Mouse (Mus musculus): ENCODE measurements around the gene Soga1. TPM values are rescaled to one million over a fixed set of nuclear protein-coding genes. Genes with fewer than 3 reads are reported as not detected.
A peak's percentile ranks its signal among the peaks of the same experiment; 100 is the strongest.

Gene Soga1
- polyA plus RNA-seq, 1 experiment from 2014 or later = 5.3 TPM

GRCm38 (mm10) chr2:157087536-157088317, 8.7 kb upstream of the Soga1 start:
- ATAC-seq (replicated peaks; ENCODE audit: low FRiP score) (0 out of 2 replicates have a peak, but pooled peaks have one; percentile 27), DNase-seq (ENCODE audit: low spot score) (no peak)

GRCm38 (mm10) chr2:157086796-157087195, 7.7 kb upstream of the Soga1 start, which contains the start of gene Tldc2:
TSS of gene Tldc2 (plus strand) at chr2:157087055.
- no peak within 1 kb of the TSS for H3K4me2 ChIP-seq
- WGBS = 86% methylated on average over 8 of the region's 8 CpGs
- ATAC-seq (replicated peaks; ENCODE audit: low FRiP score) (no peak), DNase-seq (ENCODE audit: low spot score) (no peak)
- no peak within 1 kb of the TSS for H3K27ac ChIP-seq (ENCODE audit: low read depth, low read length)
- H3K9me3 ChIP-seq (ENCODE audit: control insufficient read depth, low read length) = no peaks in the 10 kb centered on the region
- H3K9ac ChIP-seq (ENCODE audit: low read depth, low read length) = no peak within 1 kb of the TSS
- H3K4me3 ChIP-seq (ENCODE audit: low read depth, low read length) = no peak within 1 kb of the TSS
- 0 out of 2 replicates have a peak, but pooled peaks cover 3% of the 10 kb centered on the region for H3K27me3 ChIP-seq (replicated peaks; ENCODE audit: control insufficient read depth, insufficient read depth, low read length)
- H3K4me1 ChIP-seq (replicated peaks; ENCODE audit: control insufficient read depth, insufficient read depth, low read length) = peaks cover 3% of the 10 kb centered on the region; the same call in 1 of the 2 replicates
- no peaks in the 10 kb centered on the region for H3K36me3 ChIP-seq (ENCODE audit: control insufficient read depth, insufficient read depth, low read length)

More at GRCm38 (mm10) chr2:157087536-157088317, 8.7 kb upstream of the Soga1 start:
- H3K4me1 ChIP-seq (replicated peaks; ENCODE audit: control insufficient read depth, insufficient read depth, low read length) = peaks cover 3% of the 10 kb centered on the region; the same call in 1 of the 2 replicates
- no peak overlapping the region for H3K4me3 ChIP-seq (ENCODE audit: low read depth, low read length)
- H3K27ac ChIP-seq (ENCODE audit: low read depth, low read length) = no peak overlapping the region
- no peak overlapping the region for H3K4me2 ChIP-seq
- H3K9me3 ChIP-seq (ENCODE audit: control insufficient read depth, low read length) = no peaks in the 10 kb centered on the region
- no peaks in the 10 kb centered on the region; the same call in 1 of the 2 replicates for H3K27me3 ChIP-seq (replicated peaks; ENCODE audit: control insufficient read depth, insufficient read depth, low read length)
- WGBS = 78% methylated on average over 14 of the region's 14 CpGs
- no peaks in the 10 kb centered on the region for H3K36me3 ChIP-seq (ENCODE audit: control insufficient read depth, insufficient read depth, low read length)
- H3K9ac ChIP-seq (ENCODE audit: low read depth, low read length) = no peak overlapping the region

GRCm38 (mm10) chr2:157084831-157085585, 6.0 kb upstream of the Soga1 start:
- no peak overlapping the region for H3K27ac ChIP-seq (ENCODE audit: low read depth, low read length)
- 73% methylated on average over 7 of the region's 7 CpGs for WGBS
- H3K27me3 ChIP-seq (replicated peaks; ENCODE audit: control insufficient read depth, insufficient read depth, low read length) = peaks cover 18% of the 10 kb centered on the region
- DNase-seq (ENCODE audit: low spot score) = no peak
- H3K9me3 ChIP-seq (ENCODE audit: control insufficient read depth, low read length) = no peaks in the 10 kb centered on the region
- no peak for ATAC-seq (replicated peaks; ENCODE audit: low FRiP score)
- no peak overlapping the region for H3K4me2 ChIP-seq
- no peak overlapping the region for H3K4me3 ChIP-seq (ENCODE audit: low read depth, low read length)
- H3K4me1 ChIP-seq (replicated peaks; ENCODE audit: control insufficient read depth, insufficient read depth, low read length) = peaks cover 3% of the 10 kb centered on the region; the same call in 1 of the 2 replicates
- no peak overlapping the region for H3K9ac ChIP-seq (ENCODE audit: low read depth, low read length)
- H3K36me3 ChIP-seq (ENCODE audit: control insufficient read depth, insufficient read depth, low read length) = no peaks in the 10 kb centered on the region

- no peak overlapping the region for H3K4me3 ChIP-seq (ENCODE audit: low read depth, low read length)
- no peak overlapping the region for H3K4me2 ChIP-seq
- H3K9ac ChIP-seq (ENCODE audit: low read depth, low read length) = no peak overlapping the region
- H3K27ac ChIP-seq (ENCODE audit: low read depth, low read length) = no peak overlapping the region
- peaks cover 48% of the 10 kb centered on the region for H3K27me3 ChIP-seq (replicated peaks; ENCODE audit: control insufficient read depth, insufficient read depth, low read length)
- H3K36me3 ChIP-seq (ENCODE audit: control insufficient read depth, insufficient read depth, low read length) = no peaks in the 10 kb centered on the region
- peaks cover 5% of the 10 kb centered on the region for H3K4me1 ChIP-seq (replicated peaks; ENCODE audit: control insufficient read depth, insufficient read depth, low read length)
- ATAC-seq (replicated peaks; ENCODE audit: low FRiP score) (no peak), DNase-seq (ENCODE audit: low spot score) (no peak)
- WGBS = 17% methylated on average over 7 of the region's 7 CpGs
- no peaks in the 10 kb centered on the region for H3K9me3 ChIP-seq (ENCODE audit: control insufficient read depth, low read length)
Observed at GRCm38 (mm10) chr2:157081960-157082359, 2.9 kb upstream of the Soga1 start.

GRCm38 (mm10) chr2:157081331-157081730, 2.3 kb upstream of the Soga1 start:
- Histone ChIP-seq H3K4me1 (replicated peaks; ENCODE audit: control insufficient read depth, insufficient read depth, low read length) (peaks cover 11% of the 10 kb centered on the region), H3K9ac (ENCODE audit: low read depth, low read length) (no peak overlapping the region), H3K36me3 (ENCODE audit: control insufficient read depth, insufficient read depth, low read length) (no peaks in the 10 kb centered on the region), H3K4me2 (no peak overlapping the region), H3K9me3 (ENCODE audit: control insufficient read depth, low read length) (no peaks in the 10 kb centered on the region), H3K27ac (ENCODE audit: low read depth, low read length) (no peak overlapping the region), H3K27me3 (replicated peaks; ENCODE audit: control insufficient read depth, insufficient read depth, low read length) (peaks cover 50% of the 10 kb centered on the region), H3K4me3 (ENCODE audit: low read depth, low read length) (no peak overlapping the region)
- DNase-seq (ENCODE audit: low spot score) (no peak), ATAC-seq (replicated peaks; ENCODE audit: low FRiP score) (no peak)
- WGBS = 85% methylated on average over 8 of the region's 8 CpGs

GRCm38 (mm10) chr2:157079701-157080180, 687 bp upstream of the Soga1 start:
- H3K9me3 ChIP-seq (ENCODE audit: control insufficient read depth, low read length) = no peaks in the 10 kb centered on the region
- WGBS = 15% methylated on average over 16 of the region's 16 CpGs
- DNase-seq (ENCODE audit: low spot score) (no peak), ATAC-seq (replicated peaks; ENCODE audit: low FRiP score) (no peak)
- peak overlapping the region; percentile 89 for H3K27ac ChIP-seq (ENCODE audit: low read depth, low read length)
- H3K36me3 ChIP-seq (ENCODE audit: control insufficient read depth, insufficient read depth, low read length) = no peaks in the 10 kb centered on the region
- peaks cover 50% of the 10 kb centered on the region for H3K27me3 ChIP-seq (replicated peaks; ENCODE audit: control insufficient read depth, insufficient read depth, low read length)
- H3K4me3 ChIP-seq (ENCODE audit: low read depth, low read length) = peak overlapping the region; percentile 71
- peak overlapping the region; percentile 81 for H3K4me2 ChIP-seq
- peaks cover 21% of the 10 kb centered on the region for H3K4me1 ChIP-seq (replicated peaks; ENCODE audit: control insufficient read depth, insufficient read depth, low read length)
- peak overlapping the region; percentile 78 for H3K9ac ChIP-seq (ENCODE audit: low read depth, low read length)

GRCm38 (mm10) chr2:157078059-157078792, 828 bp downstream of the Soga1 start:
- H3K4me3 ChIP-seq (ENCODE audit: low read depth, low read length) = peak overlapping the region; percentile 71
- DNase-seq (ENCODE audit: low spot score) = peak; percentile 55
- peak overlapping the region; percentile 89 for H3K27ac ChIP-seq (ENCODE audit: low read depth, low read length)
- H3K4me1 ChIP-seq (replicated peaks; ENCODE audit: control insufficient read depth, insufficient read depth, low read length) = peaks cover 24% of the 10 kb centered on the region
- H3K9ac ChIP-seq (ENCODE audit: low read depth, low read length) = peak overlapping the region; percentile 78
- H3K9me3 ChIP-seq (ENCODE audit: control insufficient read depth, low read length) = no peaks in the 10 kb centered on the region
- WGBS = 1% methylated on average over 79 of the region's 79 CpGs
- peaks cover 50% of the 10 kb centered on the region for H3K27me3 ChIP-seq (replicated peaks; ENCODE audit: control insufficient read depth, insufficient read depth, low read length)
- peak overlapping the region; percentile 81 for H3K4me2 ChIP-seq
- ATAC-seq (replicated peaks; ENCODE audit: low FRiP score) = peak; percentile 2; the same call in 1 of the 2 replicates
- no peaks in the 10 kb centered on the region for H3K36me3 ChIP-seq (ENCODE audit: control insufficient read depth, insufficient read depth, low read length)

- Histone ChIP-seq H3K4me2 (peak overlapping the region; percentile 81), H3K27me3 (replicated peaks; ENCODE audit: control insufficient read depth, insufficient read depth, low read length) (peaks cover 50% of the 10 kb centered on the region), H3K9me3 (ENCODE audit: control insufficient read depth, low read length) (no peaks in the 10 kb centered on the region), H3K4me1 (replicated peaks; ENCODE audit: control insufficient read depth, insufficient read depth, low read length) (peaks cover 28% of the 10 kb centered on the region), H3K36me3 (ENCODE audit: control insufficient read depth, insufficient read depth, low read length) (no peaks in the 10 kb centered on the region), H3K9ac (ENCODE audit: low read depth, low read length) (peak overlapping the region; percentile 78), H3K27ac (ENCODE audit: low read depth, low read length) (peak overlapping the region; percentile 89), H3K4me3 (ENCODE audit: low read depth, low read length) (peak overlapping the region; percentile 71)
- 10% methylated on average over 15 of the region's 15 CpGs for WGBS
- DNase-seq (ENCODE audit: low spot score) = peak; percentile 55
- ATAC-seq (replicated peaks; ENCODE audit: low FRiP score) = 0 out of 2 replicates have a peak, but pooled peaks have one; percentile 6
Observed at GRCm38 (mm10) chr2:157077641-157078058, 1.4 kb downstream of the Soga1 start.

Measured in liver, embryonic 11.5 days (tissue).